Mouse (Mus musculus): ENCODE results near the gene Ruvbl2. TPM values are rescaled to one million over a fixed set of nuclear protein-coding genes. Genes with fewer than 3 reads are reported as not detected.
"Not testable (repeated sequence)": the region's sequence is repeated elsewhere in the genome, so short reads cannot be mapped to it uniquely, and the experiment has no call there.

Ruvbl2 gene
- 111 and 119 TPM in 2 replicates for polyA plus RNA-seq (2015; fragmentation: Nextera tagmentation; extraction: Ambion mirVana)

GRCm38 (mm10) chr7:45437521-45438276 lies at the start of gene Ruvbl2:
Gene Ruvbl2 (minus strand): TSS chr7:45438096.
- Histone ChIP-seq H3K4me2 (0 out of 2 replicates have a peak within 1 kb of the TSS, but pooled peaks have one; percentile 6), H3K9ac (no peak within 1 kb of the TSS), H3K4me3 (replicated peaks) (no peak within 1 kb of the TSS), H3K9me3 (replicated peaks) (no peaks in the 10 kb centered on the region), H3K36me3 (0 out of 2 replicates have a peak, but pooled peaks cover 3% of the 10 kb centered on the region), H3K4me1 (replicated peaks) (peaks cover 38% of the 10 kb centered on the region), H3K27ac (no peak within 1 kb of the TSS), H3K27me3 (no peaks in the 10 kb centered on the region)
- 43% methylated on average over 19 of the region's 19 CpGs for WGBS (ENCODE audit: insufficient replicate concordance)
- DNase-seq: no peak
- ATAC-seq (ENCODE audit: low read depth): no peak

- H3K27me3 ChIP-seq: no peaks in the 10 kb centered on the region
- H3K4me3 ChIP-seq (replicated peaks): no peak within 1 kb of the TSS
- no peaks in the 10 kb centered on the region for H3K36me3 ChIP-seq
- no peaks in the 10 kb centered on the region for H3K9me3 ChIP-seq (replicated peaks)
- H3K9ac ChIP-seq: no peak within 1 kb of the TSS
- H3K4me1 ChIP-seq (replicated peaks): peaks cover 71% of the 10 kb centered on the region
- ATAC-seq (ENCODE audit: low read depth): no peak
- WGBS (ENCODE audit: insufficient replicate concordance): 74% methylated on average over 12 of the region's 12 CpGs
- DNase-seq: no peak
- H3K27ac ChIP-seq: peak within 1 kb of the TSS; percentile 62
- peak within 1 kb of the TSS; percentile 73 for H3K4me2 ChIP-seq
Observed at GRCm38 (mm10) chr7:45486761-45487415, 49.0 kb upstream of the Ruvbl2 start, which contains the start of gene Gm45808. Gene Gm45808 (minus strand): TSS chr7:45486811.

GRCm38 (mm10) chr7:45486158-45486557 lies 48.3 kb upstream of the Ruvbl2 start:
- ATAC-seq (ENCODE audit: low read depth) (peak; percentile 66), DNase-seq (peak; percentile 37)
- Histone ChIP-seq H3K4me2 (peak overlapping the region; percentile 15), H3K4me1 (replicated peaks) (peaks cover 67% of the 10 kb centered on the region), H3K36me3 (no peaks in the 10 kb centered on the region), H3K4me3 (replicated peaks) (no peak overlapping the region), H3K27ac (peak overlapping the region; percentile 31), H3K9ac (no peak overlapping the region), H3K9me3 (replicated peaks) (no peaks in the 10 kb centered on the region), H3K27me3 (no peaks in the 10 kb centered on the region)
- WGBS (ENCODE audit: insufficient replicate concordance): 17% methylated on average over 7 of the region's 7 CpGs

- H3K4me1 ChIP-seq (replicated peaks): peaks cover 55% of the 10 kb centered on the region
- not testable (repeated sequence) for H3K36me3 ChIP-seq; H3K9ac ChIP-seq; H3K27me3 ChIP-seq; H3K9me3 ChIP-seq (replicated peaks); ATAC-seq (ENCODE audit: low read depth); DNase-seq; H3K4me2 ChIP-seq; H3K4me3 ChIP-seq (replicated peaks); H3K27ac ChIP-seq
- WGBS (ENCODE audit: insufficient replicate concordance): 83% methylated on average over 5 of the region's 5 CpGs
Observed at GRCm38 (mm10) chr7:45484985-45485384, 47.1 kb upstream of the Ruvbl2 start.

GRCm38 (mm10) chr7:45482166-45482565 lies 44.3 kb upstream of the Ruvbl2 start:
- peaks cover 30% of the 10 kb centered on the region for H3K4me1 ChIP-seq (replicated peaks)
- H3K9me3 ChIP-seq (replicated peaks): no peaks in the 10 kb centered on the region
- no peak overlapping the region for H3K4me3 ChIP-seq (replicated peaks)
- peaks cover 7% of the 10 kb centered on the region; the same call in 1 of the 2 replicates for H3K36me3 ChIP-seq
- 13% methylated on average over 1 of the region's 1 CpGs for WGBS (ENCODE audit: insufficient replicate concordance)
- 0 out of 2 replicates have a peak overlapping the region, but pooled peaks have one; percentile 2 for H3K9ac ChIP-seq
- H3K4me2 ChIP-seq: no peak overlapping the region
- DNase-seq (no peak), ATAC-seq (ENCODE audit: low read depth) (no peak)
- H3K27ac ChIP-seq: 0 out of 2 replicates have a peak overlapping the region, but pooled peaks have one; percentile 39
- H3K27me3 ChIP-seq: no peaks in the 10 kb centered on the region

GRCm38 (mm10) chr7:45481374-45481927 lies 43.6 kb upstream of the Ruvbl2 start, which contains the start of gene Tulp2:
Gene Tulp2 (plus strand): TSS chr7:45481877.
- peak; percentile 67 for ATAC-seq (ENCODE audit: low read depth)
- WGBS (ENCODE audit: insufficient replicate concordance): 41% methylated on average over 15 of the region's 15 CpGs
- Histone ChIP-seq H3K4me1 (replicated peaks) (peaks cover 29% of the 10 kb centered on the region), H3K27ac (peak within 1 kb of the TSS; percentile 39; the same call in 1 of the 2 replicates), H3K4me2 (no peak within 1 kb of the TSS), H3K27me3 (no peaks in the 10 kb centered on the region), H3K4me3 (replicated peaks) (no peak within 1 kb of the TSS), H3K9ac (0 out of 2 replicates have a peak within 1 kb of the TSS, but pooled peaks have one; percentile 2), H3K36me3 (peaks cover 7% of the 10 kb centered on the region; the same call in 1 of the 2 replicates), H3K9me3 (replicated peaks) (no peaks in the 10 kb centered on the region)
- peak; percentile 59 for DNase-seq

GRCm38 (mm10) chr7:45480310-45480709 lies 42.4 kb upstream of the Ruvbl2 start:
- H3K9me3 ChIP-seq (replicated peaks); H3K9ac ChIP-seq; H3K4me3 ChIP-seq (replicated peaks); H3K4me2 ChIP-seq; H3K27ac ChIP-seq; DNase-seq; H3K36me3 ChIP-seq; H3K27me3 ChIP-seq; ATAC-seq (ENCODE audit: low read depth): not testable (repeated sequence)
- 64% methylated on average over 4 of the region's 4 CpGs for WGBS (ENCODE audit: insufficient replicate concordance)
- peaks cover 32% of the 10 kb centered on the region for H3K4me1 ChIP-seq (replicated peaks)

- DNase-seq (no peak), ATAC-seq (ENCODE audit: low read depth) (no peak)
- Histone ChIP-seq H3K36me3 (peaks cover 7% of the 10 kb centered on the region; the same call in 1 of the 2 replicates), H3K9me3 (replicated peaks) (no peaks in the 10 kb centered on the region), H3K4me1 (replicated peaks) (peaks cover 40% of the 10 kb centered on the region), H3K4me2 (no peak overlapping the region), H3K9ac (no peak overlapping the region), H3K27ac (no peak overlapping the region), H3K27me3 (no peaks in the 10 kb centered on the region), H3K4me3 (replicated peaks) (no peak overlapping the region)
- 85% methylated on average over 7 of the region's 7 CpGs for WGBS (ENCODE audit: insufficient replicate concordance)
Observed at GRCm38 (mm10) chr7:45478774-45479173, 40.9 kb upstream of the Ruvbl2 start.

GRCm38 (mm10) chr7:45477003-45477402 lies 39.1 kb upstream of the Ruvbl2 start:
- H3K9ac ChIP-seq: no peak overlapping the region
- no peak overlapping the region for H3K4me3 ChIP-seq (replicated peaks)
- H3K27me3 ChIP-seq: no peaks in the 10 kb centered on the region
- ATAC-seq (ENCODE audit: low read depth) (no peak), DNase-seq (peak; percentile 48)
- H3K4me2 ChIP-seq: no peak overlapping the region
- peaks cover 32% of the 10 kb centered on the region for H3K4me1 ChIP-seq (replicated peaks)
- no peak overlapping the region for H3K27ac ChIP-seq
- 11% methylated on average over 3 of the region's 3 CpGs for WGBS (ENCODE audit: insufficient replicate concordance)
- peaks cover 7% of the 10 kb centered on the region; the same call in 1 of the 2 replicates for H3K36me3 ChIP-seq
- no peaks in the 10 kb centered on the region for H3K9me3 ChIP-seq (replicated peaks)

GRCm38 (mm10) chr7:45476453-45476852 lies 38.6 kb upstream of the Ruvbl2 start:
- Histone ChIP-seq H3K36me3 (peaks cover 7% of the 10 kb centered on the region; the same call in 1 of the 2 replicates), H3K4me3 (replicated peaks) (no peak overlapping the region), H3K9ac (0 out of 2 replicates have a peak overlapping the region, but pooled peaks have one; percentile 60), H3K9me3 (replicated peaks) (no peaks in the 10 kb centered on the region), H3K27me3 (no peaks in the 10 kb centered on the region), H3K4me2 (no peak overlapping the region), H3K27ac (no peak overlapping the region; the same call in 1 of the 2 replicates), H3K4me1 (replicated peaks) (peaks cover 32% of the 10 kb centered on the region)
- DNase-seq (no peak), ATAC-seq (ENCODE audit: low read depth) (no peak)
- WGBS (ENCODE audit: insufficient replicate concordance): 42% methylated on average over 1 of the region's 1 CpGs
